Mouse (Mus musculus) midbrain, embryonic 11.5 days (tissue): Measurements from ENCODE around the gene Cfap157. TPM values are rescaled to one million over a fixed set of nuclear protein-coding genes. Genes with fewer than 3 reads are reported as not detected.

Experiments
- ATAC-seq: fragments of 200-750 bp; cut with Nextera tagmentation; 2 replicates; pipeline ENCODE4 v1.8.0; 2017; ENCODE audit warnings: moderate TSS enrichment, moderate library complexity; ENCODE audit not compliant: low FRiP score
- DNase-seq: peaks from one replicate; pipeline ENCODE4 v3.0.0; 2015; ENCODE audit warnings: low spot score; ENCODE audit errors: missing footprints
- H3K27ac ChIP-seq: fragments of 300-500 bp; sonication (generic); 2 replicates; pipeline ENCODE4 v1.5.1; 2014; ENCODE audit warnings: low read depth, low read length
- H3K27me3 ChIP-seq: fragments of 300-500 bp; sonication (generic); 2 replicates; pipeline ENCODE4 v1.6.1; 2014; ENCODE audit warnings: mild to moderate bottlenecking, low read length, moderate library complexity, mixed read lengths; ENCODE audit not compliant: control insufficient read depth, insufficient read depth
- H3K36me3 ChIP-seq: fragments of 300-500 bp; sonication (generic); 2 replicates; pipeline ENCODE4 v1.6.1; 2014; ENCODE audit warnings: mild to moderate bottlenecking, low read length, moderate library complexity, mixed read lengths; ENCODE audit not compliant: control insufficient read depth, insufficient read depth
- H3K4me1 ChIP-seq: fragments of 300-500 bp; sonication (generic); 2 replicates; pipeline ENCODE4 v1.6.1; 2014; ENCODE audit warnings: low read length; ENCODE audit not compliant: control insufficient read depth, insufficient read depth
- H3K4me2 ChIP-seq: fragments of 300-500 bp; sonication (generic); 2 replicates; pipeline ENCODE4 v1.6.1; 2014; ENCODE audit warnings: mild to moderate bottlenecking, moderate library complexity
- H3K4me3 ChIP-seq: fragments of 300-500 bp; sonication (generic); 2 replicates; pipeline ENCODE4 v1.5.1; 2014; ENCODE audit warnings: low read depth, low read length
- H3K9ac ChIP-seq: fragments of 300-500 bp; sonication (generic); 2 replicates; pipeline ENCODE4 v1.6.1; 2014; ENCODE audit warnings: low read length
- H3K9me3 ChIP-seq: fragments of 300-500 bp; sonication (generic); 2 replicates; pipeline ENCODE4 v1.6.1; 2016; ENCODE audit warnings: low read length; ENCODE audit not compliant: control insufficient read depth
- whole genome bisulfite sequencing: fragments of 180-500 bp; shearing (Covaris S2); extraction: QIAGEN DNeasy Blood & Tissue Kit; methylation state at CpG from one replicate; pipeline ENCODE4 v1.1.7; 2014; 5-methylcytosine and 5-hydroxymethylcytosine counted together
- polyA plus RNA-seq: library from polyadenylated mRNA; unstranded; fragments of >200 nt; fragmentation: Nextera tagmentation; extraction: Ambion mirVana; gene quantifications from 2 replicates; pipeline ENCODE4 v1.2.1, GENCODE M21; 2014

Cfap157 gene
- polyA plus RNA-seq, 1 experiment from 2014 or later: 0.08 TPM

DNA sequence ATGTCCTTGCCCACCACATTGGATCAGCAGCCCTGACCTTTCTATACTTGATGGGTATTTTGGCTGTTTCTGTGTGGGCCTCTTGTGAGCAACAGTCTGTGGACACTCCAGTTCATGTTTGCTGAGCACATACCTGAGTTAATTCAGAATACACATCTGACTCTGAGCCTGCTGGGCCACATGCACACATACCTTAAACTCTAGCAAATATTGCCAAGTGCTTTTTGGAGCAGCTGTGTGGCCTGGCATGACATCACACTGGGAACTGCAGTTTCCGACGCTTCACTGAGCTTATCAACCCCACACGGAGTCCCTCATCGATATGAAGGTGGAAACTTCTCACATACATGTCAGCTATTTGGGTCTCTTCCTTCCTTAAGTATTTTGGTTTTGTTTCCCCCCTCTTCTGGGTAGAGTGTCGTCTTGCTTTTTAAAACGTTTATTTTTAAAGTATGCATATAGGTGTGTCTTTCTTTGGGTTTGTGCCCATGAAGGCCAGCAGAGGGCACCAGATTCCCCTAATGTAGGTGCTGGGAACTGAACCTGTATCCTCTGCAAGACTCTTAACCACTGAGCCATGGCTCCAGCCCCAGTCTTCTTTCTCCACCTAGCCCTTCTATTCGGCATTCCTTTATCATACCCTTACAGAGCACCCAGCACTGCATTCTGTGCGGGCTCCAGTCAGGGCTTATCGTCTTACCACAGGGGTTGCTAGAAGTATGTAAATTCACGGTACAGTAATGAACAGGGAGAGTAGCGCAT, 37.0 kb upstream of the Cfap157 start:
- Histone ChIP-seq H3K4me3 (no peak overlapping the region), H3K4me1 (peaks cover 7% of the 10 kb centered on the region), H3K9ac (no peak overlapping the region), H3K36me3 (no peaks in the 10 kb centered on the region), H3K4me2 (no peak overlapping the region), H3K27ac (no peak overlapping the region), H3K9me3 (no peaks in the 10 kb centered on the region), H3K27me3 (no peaks in the 10 kb centered on the region)
- DNase-seq (no peak), ATAC-seq (no peak)
- 73% methylated on average over 11 of the region's 11 CpGs for WGBS

GRCm38 (mm10) chr2:32818208-32818607, 34.0 kb upstream of the Cfap157 start:
- H3K9me3 ChIP-seq: no peaks in the 10 kb centered on the region
- H3K9ac ChIP-seq: no peak overlapping the region
- no peaks in the 10 kb centered on the region for H3K4me1 ChIP-seq
- no peak overlapping the region for H3K4me2 ChIP-seq
- H3K4me3 ChIP-seq: no peak overlapping the region
- WGBS: 91% methylated on average over 5 of the region's 5 CpGs
- ATAC-seq: no peak
- DNase-seq: no peak
- H3K36me3 ChIP-seq: no peaks in the 10 kb centered on the region
- H3K27me3 ChIP-seq: no peaks in the 10 kb centered on the region
- H3K27ac ChIP-seq: no peak overlapping the region

- 69% methylated on average over 7 of the region's 7 CpGs for WGBS
- Histone ChIP-seq H3K27ac (no peak overlapping the region), H3K27me3 (no peaks in the 10 kb centered on the region), H3K36me3 (no peaks in the 10 kb centered on the region), H3K9ac (no peak overlapping the region), H3K4me1 (no peaks in the 10 kb centered on the region), H3K4me2 (no peak overlapping the region), H3K9me3 (no peaks in the 10 kb centered on the region), H3K4me3 (no peak overlapping the region)
- DNase-seq: no peak
- ATAC-seq: no peak
Observed at GRCm38 (mm10) chr2:32817589-32817988, 33.4 kb upstream of the Cfap157 start.

GRCm38 (mm10) chr2:32816946-32817581, 32.8 kb upstream of the Cfap157 start:
- H3K9me3 ChIP-seq: no peaks in the 10 kb centered on the region
- no peak overlapping the region for H3K9ac ChIP-seq
- H3K4me1 ChIP-seq: no peaks in the 10 kb centered on the region
- no peaks in the 10 kb centered on the region for H3K27me3 ChIP-seq
- no peak for DNase-seq
- H3K27ac ChIP-seq: no peak overlapping the region
- H3K4me3 ChIP-seq: no peak overlapping the region
- no peak overlapping the region for H3K4me2 ChIP-seq
- ATAC-seq: no peak
- WGBS: 80% methylated on average over 17 of the region's 17 CpGs
- no peaks in the 10 kb centered on the region for H3K36me3 ChIP-seq

DNA sequence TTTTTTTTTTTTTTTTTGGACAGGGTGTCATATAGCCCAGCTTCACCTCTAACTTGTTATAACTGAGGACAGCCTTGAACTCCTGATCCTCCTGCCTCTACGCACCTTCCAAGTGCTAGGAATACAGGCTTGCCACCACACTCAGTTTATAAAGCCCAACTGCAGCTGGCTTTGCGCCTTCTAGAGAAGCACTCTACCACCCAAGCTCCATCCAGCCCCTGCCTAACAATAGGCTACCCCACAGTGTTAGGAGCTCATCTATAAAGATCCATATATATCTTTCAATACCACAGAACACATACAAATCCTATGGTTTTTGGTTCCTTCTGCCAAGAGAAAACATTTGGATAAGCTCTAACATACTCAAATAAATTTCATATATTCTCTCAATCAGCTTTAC, 32.3 kb upstream of the Cfap157 start:
- Histone ChIP-seq H3K27ac (no peak overlapping the region), H3K9ac (no peak overlapping the region), H3K36me3 (no peaks in the 10 kb centered on the region), H3K9me3 (no peaks in the 10 kb centered on the region), H3K4me1 (no peaks in the 10 kb centered on the region), H3K4me3 (no peak overlapping the region), H3K27me3 (no peaks in the 10 kb centered on the region), H3K4me2 (no peak overlapping the region)
- no peak for ATAC-seq
- DNase-seq: no peak
- 92% methylated on average over 2 of the region's 2 CpGs for WGBS

- Histone ChIP-seq H3K4me2 (no peak overlapping the region), H3K36me3 (no peaks in the 10 kb centered on the region), H3K4me3 (no peak overlapping the region), H3K9me3 (no peaks in the 10 kb centered on the region), H3K9ac (no peak overlapping the region), H3K27ac (no peak overlapping the region), H3K27me3 (no peaks in the 10 kb centered on the region), H3K4me1 (no peaks in the 10 kb centered on the region)
- DNase-seq (no peak), ATAC-seq (no peak)
- 88% methylated on average over 8 of the region's 8 CpGs for WGBS
Observed at GRCm38 (mm10) chr2:32811959-32812358, 27.7 kb upstream of the Cfap157 start.

- no peak for ATAC-seq
- Histone ChIP-seq H3K9ac (no peak overlapping the region), H3K4me1 (no peaks in the 10 kb centered on the region), H3K27ac (no peak overlapping the region), H3K27me3 (no peaks in the 10 kb centered on the region), H3K4me2 (no peak overlapping the region), H3K9me3 (no peaks in the 10 kb centered on the region), H3K4me3 (no peak overlapping the region), H3K36me3 (no peaks in the 10 kb centered on the region)
- 94% methylated on average over 14 of the region's 14 CpGs for WGBS
- peak; percentile 41 for DNase-seq
Observed at GRCm38 (mm10) chr2:32808816-32809566, 24.8 kb upstream of the Cfap157 start.

GRCm38 (mm10) chr2:32798251-32798962, 14.2 kb upstream of the Cfap157 start:
- Histone ChIP-seq H3K27ac (no peak overlapping the region), H3K9me3 (no peaks in the 10 kb centered on the region), H3K36me3 (peaks cover 4% of the 10 kb centered on the region; the same call in 1 of the 2 replicates), H3K27me3 (no peaks in the 10 kb centered on the region), H3K9ac (no peak overlapping the region), H3K4me1 (no peaks in the 10 kb centered on the region), H3K4me3 (no peak overlapping the region), H3K4me2 (no peak overlapping the region)
- DNase-seq: no peak
- no peak for ATAC-seq
- 86% methylated on average over 10 of the region's 10 CpGs for WGBS
